Mouse (Mus musculus): Measurements from ENCODE around the gene Atxn1. TPM values are rescaled to one million over a fixed set of nuclear protein-coding genes. Genes with fewer than 3 reads are reported as not detected.

Gene Atxn1
- polyA plus RNA-seq, 1 experiment = 16.7 TPM

GRCm38 (mm10) chr13:45964331-45964852 lies 416 bp downstream of the Atxn1 start:
- WGBS = under 1% methylated on average over 39 of the region's 39 CpGs
- Histone ChIP-seq H3K4me3 (replicated peaks; ENCODE audit: extremely low read depth, low read depth, low read length) (peak overlapping the region; percentile 83), H3K4me1 (ENCODE audit: control insufficient read depth, insufficient read depth, low read length) (peaks cover 11% of the 10 kb centered on the region)
- no peak for DNase-seq
- TF ChIP-seq CTCF (IDR thresholded peaks at IDR 0.05; ENCODE audit: insufficient read depth, low read length) = no peak
- no peak; the same call in 1 of the 2 replicates for TF ChIP-seq POLR2A (IDR thresholded peaks at IDR 0.05; ENCODE audit: borderline replicate concordance, extremely low read depth, low read depth, low read length)

- WGBS = under 1% methylated on average over 90 of the region's 95 CpGs
- peak; percentile 87 for DNase-seq
- no peak for TF ChIP-seq CTCF (IDR thresholded peaks at IDR 0.05; ENCODE audit: insufficient read depth, low read length)
- peak; percentile 75; the same call in 1 of the 2 replicates for TF ChIP-seq POLR2A (IDR thresholded peaks at IDR 0.05; ENCODE audit: borderline replicate concordance, extremely low read depth, low read depth, low read length)
- H3K4me1 ChIP-seq (ENCODE audit: control insufficient read depth, insufficient read depth, low read length) = peaks cover 14% of the 10 kb centered on the region
- H3K4me3 ChIP-seq (replicated peaks; ENCODE audit: extremely low read depth, low read depth, low read length) = peak overlapping the region; percentile 83
These were observed 1.1 kb downstream of the Atxn1 start for GRCm38 (mm10) chr13:45963497-45964330.

- H3K4me3 ChIP-seq (replicated peaks; ENCODE audit: extremely low read depth, low read depth, low read length) = peak overlapping the region; percentile 46
- 1% methylated on average over 5 of the region's 5 CpGs for WGBS
- no peak for DNase-seq
- peaks cover 14% of the 10 kb centered on the region for H3K4me1 ChIP-seq (ENCODE audit: control insufficient read depth, insufficient read depth, low read length)
- TF ChIP-seq POLR2A (IDR thresholded peaks at IDR 0.05; ENCODE audit: borderline replicate concordance, extremely low read depth, low read depth, low read length) = no peak
- TF ChIP-seq CTCF (IDR thresholded peaks at IDR 0.05; ENCODE audit: insufficient read depth, low read length) = no peak
These were observed 2.0 kb downstream of the Atxn1 start for GRCm38 (mm10) chr13:45962776-45963175.

GRCm38 (mm10) chr13:45961871-45962630 lies 2.8 kb downstream of the Atxn1 start:
- TF ChIP-seq CTCF (IDR thresholded peaks at IDR 0.05; ENCODE audit: insufficient read depth, low read length) = no peak
- TF ChIP-seq POLR2A (IDR thresholded peaks at IDR 0.05; ENCODE audit: borderline replicate concordance, extremely low read depth, low read depth, low read length) = no peak
- Histone ChIP-seq H3K4me1 (ENCODE audit: control insufficient read depth, insufficient read depth, low read length) (peaks cover 14% of the 10 kb centered on the region), H3K4me3 (replicated peaks; ENCODE audit: extremely low read depth, low read depth, low read length) (no peak overlapping the region)
- WGBS = 32% methylated on average over 9 of the region's 9 CpGs
- DNase-seq = no peak

- DNase-seq = no peak
- TF ChIP-seq POLR2A (IDR thresholded peaks at IDR 0.05; ENCODE audit: borderline replicate concordance, extremely low read depth, low read depth, low read length) (no peak), CTCF (IDR thresholded peaks at IDR 0.05; ENCODE audit: insufficient read depth, low read length) (no peak)
- Histone ChIP-seq H3K4me3 (replicated peaks; ENCODE audit: extremely low read depth, low read depth, low read length) (no peak overlapping the region), H3K4me1 (ENCODE audit: control insufficient read depth, insufficient read depth, low read length) (peaks cover 14% of the 10 kb centered on the region)
- WGBS = 54% methylated on average over 14 of the region's 14 CpGs
These were observed 4.4 kb downstream of the Atxn1 start for GRCm38 (mm10) chr13:45960311-45960965.

GRCm38 (mm10) chr13:45958306-45958705 lies 6.5 kb downstream of the Atxn1 start:
- TF ChIP-seq CTCF (IDR thresholded peaks at IDR 0.05; ENCODE audit: insufficient read depth, low read length) (no peak), POLR2A (IDR thresholded peaks at IDR 0.05; ENCODE audit: borderline replicate concordance, extremely low read depth, low read depth, low read length) (no peak)
- DNase-seq = no peak
- Histone ChIP-seq H3K4me1 (ENCODE audit: control insufficient read depth, insufficient read depth, low read length) (peaks cover 18% of the 10 kb centered on the region), H3K4me3 (replicated peaks; ENCODE audit: extremely low read depth, low read depth, low read length) (no peak overlapping the region)
- WGBS = 42% methylated on average over 4 of the region's 4 CpGs

- peaks cover 18% of the 10 kb centered on the region for H3K4me1 ChIP-seq (ENCODE audit: control insufficient read depth, insufficient read depth, low read length)
- TF ChIP-seq POLR2A (IDR thresholded peaks at IDR 0.05; ENCODE audit: borderline replicate concordance, extremely low read depth, low read depth, low read length) (no peak), CTCF (IDR thresholded peaks at IDR 0.05; ENCODE audit: insufficient read depth, low read length) (no peak)
- no peak overlapping the region for H3K4me3 ChIP-seq (replicated peaks; ENCODE audit: extremely low read depth, low read depth, low read length)
- WGBS = 80% methylated on average over 5 of the region's 5 CpGs
- DNase-seq = no peak
These were observed 7.2 kb downstream of the Atxn1 start for GRCm38 (mm10) chr13:45957629-45958028.

- WGBS = 81% methylated on average over 6 of the region's 6 CpGs
These were observed 8.5 kb downstream of the Atxn1 start for GRCm38 (mm10) chr13:45956287-45956686.

More at GRCm38 (mm10) chr13:45956287-45956686, 8.5 kb downstream of the Atxn1 start:
- TF ChIP-seq POLR2A (IDR thresholded peaks at IDR 0.05; ENCODE audit: borderline replicate concordance, extremely low read depth, low read depth, low read length) = no peak
- no peak for TF ChIP-seq CTCF (IDR thresholded peaks at IDR 0.05; ENCODE audit: insufficient read depth, low read length)
- Histone ChIP-seq H3K4me1 (ENCODE audit: control insufficient read depth, insufficient read depth, low read length) (peaks cover 16% of the 10 kb centered on the region), H3K4me3 (replicated peaks; ENCODE audit: extremely low read depth, low read depth, low read length) (no peak overlapping the region)
- DNase-seq = no peak

Data from lung, adult 2 months (tissue).